Mouse (Mus musculus) testis, postnatal 10 days (tissue): ENCODE measurements around the gene Npy4r.

ENCODE experiments used
- DNase-seq: peaks from one replicate; pipeline ENCODE4 v3.0.0; 2021; ENCODE audit warnings: low spot score

Gene Npy4r

DNA sequence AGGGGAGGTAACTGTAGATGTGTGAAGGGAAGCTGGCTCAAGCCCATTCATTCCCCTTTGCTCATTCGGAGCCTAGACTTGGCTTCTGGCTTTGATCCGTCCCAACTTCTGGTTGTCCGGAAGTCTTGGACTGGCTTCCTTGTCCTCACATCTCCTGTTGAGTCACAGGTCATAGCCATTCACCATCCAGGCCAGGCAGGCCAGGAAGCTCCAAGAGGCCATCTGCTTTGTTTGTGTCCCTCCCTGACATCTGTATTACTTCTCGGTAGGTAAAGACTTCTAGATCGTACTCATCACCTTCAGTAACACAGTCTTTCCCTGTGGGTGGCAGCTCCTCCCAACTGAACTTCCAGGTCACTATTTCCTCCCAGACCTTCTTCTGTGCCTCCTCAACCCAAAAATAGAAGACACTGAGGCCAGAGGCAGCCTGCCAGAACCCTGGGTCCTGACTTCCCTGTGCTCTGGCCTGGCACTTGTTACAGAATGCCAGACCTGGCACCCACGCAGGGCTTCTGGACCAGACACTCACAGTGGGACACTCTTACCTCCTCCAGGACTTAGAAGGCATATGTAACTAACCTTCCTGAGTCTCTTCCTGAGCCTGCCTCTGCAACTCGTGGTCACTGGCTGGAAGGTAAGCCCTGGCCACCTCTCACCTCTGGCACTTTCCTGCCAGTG lies 33.1 kb downstream of the Npy4r start:
- peak; percentile 37 for DNase-seq

DNA sequence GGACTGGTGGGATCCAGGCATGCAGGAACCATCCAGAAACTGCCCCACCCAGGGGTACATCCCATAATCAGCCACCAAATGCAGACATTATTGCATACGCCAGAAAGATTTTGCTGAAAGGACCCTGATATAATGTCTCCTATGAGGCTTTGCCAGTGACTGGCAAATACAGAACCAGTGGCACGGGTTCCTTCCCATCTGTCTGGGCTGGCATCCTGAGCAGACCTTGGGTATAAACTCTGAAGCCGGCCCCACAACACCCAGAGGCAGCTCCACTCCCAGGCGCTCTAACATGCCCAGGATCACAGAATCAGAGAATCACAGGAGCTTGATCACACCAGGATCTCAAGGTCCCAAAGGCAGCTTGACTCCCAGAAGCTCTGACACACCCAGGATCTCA lies 38.0 kb downstream of the Npy4r start:
- DNase-seq = peak; percentile 17

DNA sequence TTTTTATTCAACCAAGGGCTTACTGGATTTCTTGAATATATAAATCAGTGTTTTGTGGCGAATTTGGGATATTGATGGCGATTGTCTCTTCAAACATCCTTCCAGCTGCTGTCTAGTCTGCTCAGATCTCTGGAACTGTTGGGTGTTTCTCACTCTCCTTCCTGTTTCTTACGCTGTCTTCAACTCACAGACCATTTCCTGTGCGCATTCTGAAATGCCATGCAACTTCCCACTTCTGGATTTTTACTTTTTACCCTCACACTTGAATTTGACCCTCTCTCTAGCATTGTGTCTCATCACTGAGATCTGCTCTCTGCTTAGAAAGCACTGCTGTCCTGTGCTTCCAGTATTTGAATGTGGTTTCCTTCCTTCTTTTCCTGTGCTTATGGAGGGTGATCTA lies 44.7 kb downstream of the Npy4r start:
- no peak for DNase-seq

DNA sequence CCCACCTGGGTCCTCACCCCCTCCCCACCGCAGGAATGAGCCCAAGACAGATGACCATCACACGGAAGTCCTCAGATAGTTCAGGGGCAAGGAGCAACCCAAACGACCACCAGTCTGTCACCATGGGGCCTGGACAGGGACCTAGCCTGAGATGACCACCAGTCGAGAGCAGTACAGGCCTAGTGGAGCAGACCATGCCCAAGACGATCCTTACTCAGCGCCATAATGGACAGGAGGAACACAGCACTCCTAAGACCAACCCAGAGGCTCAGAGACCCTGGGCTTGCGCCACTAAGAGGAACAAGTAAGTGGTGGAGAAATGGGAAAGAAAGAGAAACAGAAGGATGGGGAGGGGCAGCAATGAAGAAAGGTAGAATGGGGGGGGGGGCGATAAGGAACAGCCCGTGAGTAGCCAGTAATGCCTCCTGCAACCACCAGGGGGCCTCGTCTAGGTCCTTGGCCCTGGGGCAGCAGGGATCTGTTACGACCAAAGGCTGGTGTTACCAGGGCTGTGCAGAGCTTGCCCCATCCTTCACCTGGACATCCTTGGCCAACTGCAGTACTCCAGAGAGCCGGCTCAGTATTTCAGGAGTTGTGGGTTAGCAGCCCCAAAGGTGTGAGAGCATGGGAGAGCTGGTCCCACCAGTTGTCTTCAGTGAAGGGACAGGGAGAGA lies 45.8 kb downstream of the Npy4r start:
- peak; percentile 79 for DNase-seq

DNA sequence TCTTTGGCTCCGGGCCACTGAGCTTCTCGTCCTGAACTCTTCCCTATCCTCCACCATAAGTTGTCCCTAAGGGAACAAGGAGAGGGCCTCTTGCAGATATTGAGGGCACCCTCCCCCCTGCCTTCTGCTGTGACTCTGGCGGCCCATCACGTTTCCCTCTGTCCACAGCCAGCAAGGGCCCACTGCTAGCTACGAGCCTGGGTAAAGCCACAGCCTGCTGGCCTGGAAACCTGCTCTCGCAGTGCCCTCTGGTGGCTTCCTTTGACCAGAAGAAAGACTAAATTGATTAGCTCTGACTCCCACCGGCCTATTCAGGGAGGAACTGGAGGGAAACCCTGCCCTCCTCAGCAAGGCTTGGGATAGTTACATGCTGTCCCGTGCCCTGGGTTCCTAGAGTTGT lies 47.4 kb downstream of the Npy4r start:
- DNase-seq = peak; percentile 81

DNA sequence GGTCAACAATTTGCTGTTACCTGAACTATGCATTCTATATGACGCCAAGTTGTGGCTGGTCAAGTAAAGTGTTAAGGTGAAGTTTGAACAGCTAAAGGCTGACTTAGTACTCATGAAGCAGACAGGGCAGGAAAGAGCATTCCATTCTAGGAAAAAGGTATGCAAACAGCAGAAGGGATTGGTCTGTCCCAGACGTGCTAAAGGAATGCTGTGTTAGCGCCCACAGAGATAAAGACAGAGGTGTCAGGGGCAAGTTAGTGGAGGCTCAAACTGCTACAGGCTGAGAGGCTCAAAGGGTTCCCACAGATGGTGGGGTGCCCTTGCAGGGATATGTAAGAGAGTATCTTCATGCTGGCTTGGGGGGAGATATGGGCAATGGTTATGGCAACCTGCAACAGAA lies 48.4 kb downstream of the Npy4r start:
- DNase-seq = no peak

DNA sequence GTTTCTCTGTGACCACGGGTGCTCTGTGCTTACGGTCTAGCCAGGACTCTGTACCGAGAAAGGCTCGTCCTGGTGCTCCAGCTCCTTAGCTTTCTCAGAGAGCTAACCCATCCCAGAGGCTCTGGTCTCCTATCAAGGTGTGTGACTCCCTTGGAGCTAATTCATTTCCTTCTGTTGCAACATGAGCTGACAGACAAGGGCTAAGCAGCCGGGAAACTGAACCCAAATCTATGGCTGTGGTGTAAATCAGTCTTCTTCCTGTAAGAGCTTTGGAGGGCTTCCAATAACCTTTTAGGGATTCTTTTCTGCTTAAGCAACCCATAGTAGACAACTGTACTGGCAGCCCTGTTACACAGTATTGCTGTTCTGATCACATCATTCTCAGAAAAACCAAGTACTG lies 49.7 kb downstream of the Npy4r start, which contains the start of gene A630023A22Rik:
A630023A22Rik (minus strand) TSS at position 154 of the 400 bp plus-strand sequence.
- peak; percentile 29 for DNase-seq

DNA sequence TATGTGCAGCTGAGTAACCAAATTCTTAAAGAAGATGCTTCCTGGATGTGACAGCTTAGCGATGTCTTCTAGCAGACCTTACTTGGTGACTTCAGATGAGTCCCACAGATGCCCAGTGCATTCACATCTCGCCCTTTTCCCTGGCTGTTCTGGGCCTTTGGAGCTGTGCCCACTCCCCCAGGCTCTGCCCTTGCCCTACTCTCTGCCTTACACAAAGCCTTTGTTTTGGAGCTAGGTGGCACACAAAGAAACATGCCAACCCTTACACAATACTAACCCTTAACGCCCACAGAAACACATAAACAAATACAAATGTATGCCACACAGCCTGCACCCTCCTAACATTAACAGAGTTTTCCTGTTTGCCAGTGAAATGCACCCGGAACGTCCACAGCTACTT lies 56.1 kb downstream of the Npy4r start:
- DNase-seq = peak; percentile 30
